Comparison of ENCODE assay signal across 17 mouse cellular contexts in the genomic region with DNA sequence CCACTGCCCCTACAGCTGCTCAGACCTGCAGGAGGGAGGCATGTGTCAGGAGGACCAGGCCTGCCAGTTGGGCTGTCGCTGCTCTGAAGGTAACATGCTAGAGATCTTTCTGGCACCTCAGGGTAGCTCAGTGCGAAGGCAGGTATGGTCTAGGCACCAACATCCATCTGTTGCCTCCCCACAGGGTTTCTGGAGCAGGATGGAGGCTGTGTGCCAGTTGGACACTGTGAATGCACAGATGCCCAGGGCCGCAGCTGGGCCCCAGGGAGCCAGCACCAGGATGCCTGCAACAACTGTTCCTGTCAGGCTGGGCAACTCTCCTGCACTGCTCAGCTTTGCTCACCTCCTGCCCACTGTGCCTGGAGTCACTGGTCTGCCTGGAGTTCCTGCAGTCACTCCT. TPM values are rescaled to one million over a fixed set of nuclear protein-coding genes. Genes with fewer than 3 reads are reported as not detected.
DNase-seq lines count a peak whose midpoint lies in the region; ATAC-seq and TF ChIP-seq lines count a peak whose summit lies in the region.
"Had no signal": no experiment of that assay in that cellular context is flagged by ENCODE, and none has a peak within 500 bp of the region (broad histone marks: within the 10 kb centered on the region; RNA-seq: fewer than 3 reads in every experiment).

No protein-coding gene starts in this region.

- H3K4me1 ChIP-seq in embryonic facial prominence, embryonic 13.5 days = peaks cover 21% of the 10 kb centered on the region
- H3K4me1 ChIP-seq in embryonic facial prominence, embryonic 10.5 days = peaks cover 45% of the 10 kb centered on the region
- no peaks in the 10 kb centered on the region for H3K4me1 ChIP-seq in hindbrain, embryonic 14.5 days (replicated peaks; ENCODE audit: control insufficient read depth, insufficient read depth, low read length)
- peaks cover 51% of the 10 kb centered on the region for H3K4me1 ChIP-seq in hindbrain, embryonic 10.5 days (replicated peaks)
- H3K4me1 ChIP-seq in intestine, embryonic 16.5 days (ENCODE audit: control insufficient read depth, insufficient read depth, low read length) = peaks cover 13% of the 10 kb centered on the region
- H3K4me1 ChIP-seq: liver, embryonic 15.5 days had no signal

- no peaks in the 10 kb centered on the region for H3K9me3 ChIP-seq in embryonic facial prominence, embryonic 13.5 days
- H3K9me3 ChIP-seq in embryonic facial prominence, embryonic 10.5 days = no peaks in the 10 kb centered on the region
- no peaks in the 10 kb centered on the region for H3K9me3 ChIP-seq in hindbrain, embryonic 14.5 days (ENCODE audit: control insufficient read depth, low read length)
- no peaks in the 10 kb centered on the region for H3K9me3 ChIP-seq in hindbrain, embryonic 10.5 days
- no peaks in the 10 kb centered on the region for H3K9me3 ChIP-seq in intestine, embryonic 16.5 days (ENCODE audit: control insufficient read depth, low read length)
- H3K9me3 ChIP-seq: limb, embryonic 13.5 days; liver, embryonic 15.5 days; midbrain, embryonic 12.5 days had no signal

- no peak for ATAC-seq in embryonic facial prominence, embryonic 13.5 days (ENCODE audit: insufficient number of reproducible peaks, insufficient read depth, low FRiP score, low TSS enrichment, low read depth)
- ATAC-seq in hindbrain, embryonic 14.5 days (ENCODE audit: low FRiP score) = peak; percentile 34; the same call in 1 of the 2 replicates
- no peak for ATAC-seq in intestine, embryonic 16.5 days
- ATAC-seq: Patski had no signal

- H3K4me2 ChIP-seq in embryonic facial prominence, embryonic 13.5 days = no peak overlapping the region
- H3K4me2 ChIP-seq in hindbrain, embryonic 14.5 days (replicated peaks) = no peak overlapping the region
- H3K4me2 ChIP-seq in intestine, embryonic 16.5 days (ENCODE audit: low read depth, low read length) = no peak overlapping the region
- H3K4me2 ChIP-seq: limb, embryonic 13.5 days; liver, embryonic 15.5 days; midbrain, embryonic 12.5 days had no signal

- no peaks in the 10 kb centered on the region for H3K36me3 ChIP-seq in embryonic facial prominence, embryonic 13.5 days
- H3K36me3 ChIP-seq in embryonic facial prominence, embryonic 10.5 days (replicated peaks) = no peaks in the 10 kb centered on the region
- H3K36me3 ChIP-seq in hindbrain, embryonic 14.5 days (replicated peaks; ENCODE audit: control insufficient read depth, insufficient read depth) = no peaks in the 10 kb centered on the region
- no peaks in the 10 kb centered on the region for H3K36me3 ChIP-seq in hindbrain, embryonic 10.5 days
- no peaks in the 10 kb centered on the region for H3K36me3 ChIP-seq in intestine, embryonic 16.5 days (ENCODE audit: control insufficient read depth, insufficient read depth, low read length)
- H3K36me3 ChIP-seq: limb, embryonic 13.5 days; liver, embryonic 15.5 days; midbrain, embryonic 12.5 days had no signal

- DNase-seq in embryonic facial prominence, embryonic 10.5 days (ENCODE audit: low spot score) = no peak
- DNase-seq in hindbrain, embryonic 14.5 days (ENCODE audit: low spot score) = no peak
- DNase-seq in hindbrain, embryonic 10.5 days (ENCODE audit: low spot score) = no peak
- peak; percentile 27 for DNase-seq in brain, embryonic 14.5 days (ENCODE audit: low read depth)
- DNase-seq in cerebellum, postnatal 10 days = peak; percentile 59 to 69
- DNase-seq in lung, postnatal 4 days = no peak
- DNase-seq: heart, adult 2 months; heart, postnatal 10 days; right cerebral cortex, adult 18-20 months had no signal

- H3K27ac ChIP-seq in embryonic facial prominence, embryonic 13.5 days = no peak overlapping the region
- H3K27ac ChIP-seq in embryonic facial prominence, embryonic 10.5 days (replicated peaks) = no peak overlapping the region
- no peak overlapping the region for H3K27ac ChIP-seq in hindbrain, embryonic 14.5 days
- no peak overlapping the region for H3K27ac ChIP-seq in hindbrain, embryonic 10.5 days
- no peak overlapping the region for H3K27ac ChIP-seq in intestine, embryonic 16.5 days (ENCODE audit: low read length)
- H3K27ac ChIP-seq: heart, adult 2 months; left cerebral cortex, adult 2 months; limb, embryonic 13.5 days; liver, embryonic 15.5 days; midbrain, embryonic 12.5 days; stomach, postnatal 0 days had no signal

- H3K9ac ChIP-seq in embryonic facial prominence, embryonic 13.5 days = 0 out of 2 replicates have a peak overlapping the region, but pooled peaks have one; percentile 27
- no peak overlapping the region for H3K9ac ChIP-seq in hindbrain, embryonic 14.5 days
- H3K9ac ChIP-seq in intestine, embryonic 16.5 days (ENCODE audit: low read depth, low read length) = no peak overlapping the region
- H3K9ac ChIP-seq: limb, embryonic 13.5 days; liver, embryonic 15.5 days; midbrain, embryonic 12.5 days had no signal

- WGBS in embryonic facial prominence, embryonic 13.5 days = 85% methylated on average over 3 of the region's 3 CpGs
- 81% methylated on average over 3 of the region's 3 CpGs for WGBS in embryonic facial prominence, embryonic 10.5 days
- WGBS in hindbrain, embryonic 14.5 days = 68% methylated on average over 3 of the region's 3 CpGs
- 89% methylated on average over 3 of the region's 3 CpGs for WGBS in hindbrain, embryonic 10.5 days
- 86% methylated on average over 3 of the region's 3 CpGs for WGBS in intestine, embryonic 16.5 days

- no peak for TF ChIP-seq CTCF in brain, embryonic 14.5 days (IDR thresholded peaks at IDR 0.05; ENCODE audit: borderline replicate concordance, extremely low read depth, insufficient read depth, insufficient read length)

- H3K4me3 ChIP-seq in embryonic facial prominence, embryonic 13.5 days = no peak overlapping the region
- H3K4me3 ChIP-seq in embryonic facial prominence, embryonic 10.5 days = no peak overlapping the region
- no peak overlapping the region for H3K4me3 ChIP-seq in hindbrain, embryonic 14.5 days (replicated peaks; ENCODE audit: low read length)
- H3K4me3 ChIP-seq in hindbrain, embryonic 10.5 days = no peak overlapping the region
- H3K4me3 ChIP-seq in intestine, embryonic 16.5 days (ENCODE audit: low read length) = no peak overlapping the region
- H3K4me3 ChIP-seq: heart, adult 2 months; left cerebral cortex, adult 2 months; limb, embryonic 13.5 days; liver, embryonic 15.5 days; midbrain, embryonic 12.5 days had no signal

- TF ChIP-seq POLR2A in brain, embryonic 14.5 days (IDR thresholded peaks at IDR 0.05; ENCODE audit: borderline replicate concordance, extremely low read depth, insufficient read depth, insufficient read length, poor library complexity, severe bottlenecking) = no peak

- 0 out of 2 replicates have a peak, but pooled peaks cover 6% of the 10 kb centered on the region for H3K27me3 ChIP-seq in embryonic facial prominence, embryonic 13.5 days
- H3K27me3 ChIP-seq in embryonic facial prominence, embryonic 10.5 days (replicated peaks; ENCODE audit: low read depth, poor library complexity, severe bottlenecking) = peaks cover 32% of the 10 kb centered on the region
- H3K27me3 ChIP-seq in hindbrain, embryonic 14.5 days (ENCODE audit: control insufficient read depth, insufficient read depth, low read length) = no peaks in the 10 kb centered on the region
- peaks cover 19% of the 10 kb centered on the region for H3K27me3 ChIP-seq in hindbrain, embryonic 10.5 days (ENCODE audit: insufficient read depth, poor library complexity, severe bottlenecking)
- no peaks in the 10 kb centered on the region for H3K27me3 ChIP-seq in intestine, embryonic 16.5 days (replicated peaks; ENCODE audit: control insufficient read depth, insufficient read depth, low read length)
- H3K27me3 ChIP-seq: limb, embryonic 13.5 days; liver, embryonic 15.5 days had no signal

RNA-seq across cellular contexts. Expression of a gene that starts 41.7 kb away (rescaled TPM):
- 0.25 and 0.46 TPM in 2 replicates for polyA plus RNA-seq in embryonic facial prominence, embryonic 13.5 days (2015; fragmentation: Nextera tagmentation; extraction: Ambion mirVana)
- polyA plus RNA-seq in embryonic facial prominence, embryonic 10.5 days (2016; fragmentation: Nextera tagmentation; extraction: Ambion mirVana) = 0.71 and 1.2 TPM in 2 replicates
- 0.20 and 0.35 TPM in 2 replicates for polyA plus RNA-seq in hindbrain, embryonic 14.5 days (2014; fragmentation: Nextera tagmentation; extraction: Ambion mirVana)
- 0.50 and 0.64 TPM in 2 replicates for polyA plus RNA-seq in hindbrain, embryonic 10.5 days (2016; fragmentation: Nextera tagmentation; extraction: Ambion mirVana)
- 1.3 and 1.7 TPM in 2 replicates for polyA plus RNA-seq in brain, embryonic 14.5 days (2012; rRNA removed)
- polyA plus RNA-seq in intestine, embryonic 16.5 days (2015; fragmentation: Nextera tagmentation; extraction: Ambion mirVana) = 0.38 and 0.73 TPM in 2 replicates

RNA-seq across cellular contexts. Expression of a gene that starts 44.1 kb away (rescaled TPM):
- 30.2 and 31.6 TPM in 2 replicates for polyA plus RNA-seq in embryonic facial prominence, embryonic 13.5 days (2015; fragmentation: Nextera tagmentation; extraction: Ambion mirVana)
- polyA plus RNA-seq in embryonic facial prominence, embryonic 10.5 days (2016; fragmentation: Nextera tagmentation; extraction: Ambion mirVana) = 12.8 and 16.8 TPM in 2 replicates
- polyA plus RNA-seq in hindbrain, embryonic 14.5 days (2014; fragmentation: Nextera tagmentation; extraction: Ambion mirVana) = 25.8 and 32.4 TPM in 2 replicates
- polyA plus RNA-seq in hindbrain, embryonic 10.5 days (2016; fragmentation: Nextera tagmentation; extraction: Ambion mirVana) = 12.4 and 16.2 TPM in 2 replicates
- 33.5 and 37.0 TPM in 2 replicates for polyA plus RNA-seq in brain, embryonic 14.5 days (2012; rRNA removed)
- polyA plus RNA-seq in intestine, embryonic 16.5 days (2015; fragmentation: Nextera tagmentation; extraction: Ambion mirVana) = 17.3 and 17.8 TPM in 2 replicates

RNA-seq across cellular contexts. Expression of a gene that starts 47.7 kb away (rescaled TPM):
- 13.4 and 13.9 TPM in 2 replicates for polyA plus RNA-seq in embryonic facial prominence, embryonic 13.5 days (2015; fragmentation: Nextera tagmentation; extraction: Ambion mirVana)
- 22.7 and 24.1 TPM in 2 replicates for polyA plus RNA-seq in embryonic facial prominence, embryonic 10.5 days (2016; fragmentation: Nextera tagmentation; extraction: Ambion mirVana)
- 230 and 241 TPM in 2 replicates for polyA plus RNA-seq in hindbrain, embryonic 14.5 days (2014; fragmentation: Nextera tagmentation; extraction: Ambion mirVana)
- 45.7 and 62.2 TPM in 2 replicates for polyA plus RNA-seq in hindbrain, embryonic 10.5 days (2016; fragmentation: Nextera tagmentation; extraction: Ambion mirVana)
- polyA plus RNA-seq in brain, embryonic 14.5 days (2012; rRNA removed) = 220 and 228 TPM in 2 replicates
- 25.1 and 26.0 TPM in 2 replicates for polyA plus RNA-seq in intestine, embryonic 16.5 days (2015; fragmentation: Nextera tagmentation; extraction: Ambion mirVana)

Comparison
In these comparisons a context has a peak if more than half of its experiments do, and no peak if none do; other contexts are left out.
1. DNase-seq: peak in brain, embryonic 14.5 days (single experiment) and cerebellum, postnatal 10 days (2 of 2); none in embryonic facial prominence, embryonic 10.5 days (single experiment), hindbrain, embryonic 14.5 days (single experiment), hindbrain, embryonic 10.5 days (single experiment) and lung, postnatal 4 days (0 of 2).